Mouse (Mus musculus) CD4-positive helper T cell, adult 2 months (primary cell): Measurements from ENCODE around the gene 4930596D02Rik.

ENCODE experiments used
- DNase-seq: peaks from one replicate; pipeline ENCODE4 v3.0.0-alpha.2; 2012; ENCODE audit warnings: low read depth, missing footprints, low spot score

Gene 4930596D02Rik

DNA sequence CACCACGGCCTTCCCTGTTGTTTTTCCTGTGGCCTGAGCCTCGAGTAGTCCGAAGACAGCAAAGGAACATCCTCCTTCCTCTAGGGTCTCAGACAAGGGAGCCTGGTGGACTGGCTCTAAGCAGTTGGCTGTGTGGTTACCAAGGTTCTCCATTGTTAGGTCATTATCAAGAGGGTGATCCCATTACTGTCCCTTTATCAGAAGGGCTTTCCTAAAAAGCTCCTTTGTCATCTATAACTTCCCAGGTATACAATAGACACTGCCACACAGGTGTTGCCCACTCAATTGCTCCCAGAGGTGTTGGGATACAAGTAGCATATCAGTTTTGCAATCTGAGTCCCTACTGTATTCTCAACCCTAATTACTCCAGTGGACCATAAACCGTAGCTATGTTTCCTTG, at the start of gene 4930596D02Rik:
Gene 4930596D02Rik (minus strand): TSS at position 101 of the 400 bp plus-strand sequence.
- no peak for DNase-seq

DNA sequence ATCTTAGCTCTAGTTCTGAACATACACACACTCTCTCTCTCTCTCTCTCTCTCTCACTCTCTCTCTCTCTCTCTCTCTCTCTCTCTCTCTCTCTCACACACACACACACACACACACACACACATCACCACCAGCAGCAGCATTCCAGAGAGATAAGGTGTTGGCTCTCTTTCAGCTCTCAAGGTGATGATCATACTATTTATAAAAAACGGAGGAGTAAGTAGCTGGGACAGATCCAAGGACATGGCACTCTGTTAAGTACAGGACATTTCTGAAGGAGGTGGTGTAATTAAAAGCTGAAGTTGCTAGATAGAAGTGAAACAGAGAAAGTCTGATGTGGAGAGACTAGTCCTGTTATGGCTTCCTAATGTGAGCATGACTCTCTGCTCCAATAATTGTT, 41.5 kb upstream of the 4930596D02Rik start:
- no peak for DNase-seq

DNA sequence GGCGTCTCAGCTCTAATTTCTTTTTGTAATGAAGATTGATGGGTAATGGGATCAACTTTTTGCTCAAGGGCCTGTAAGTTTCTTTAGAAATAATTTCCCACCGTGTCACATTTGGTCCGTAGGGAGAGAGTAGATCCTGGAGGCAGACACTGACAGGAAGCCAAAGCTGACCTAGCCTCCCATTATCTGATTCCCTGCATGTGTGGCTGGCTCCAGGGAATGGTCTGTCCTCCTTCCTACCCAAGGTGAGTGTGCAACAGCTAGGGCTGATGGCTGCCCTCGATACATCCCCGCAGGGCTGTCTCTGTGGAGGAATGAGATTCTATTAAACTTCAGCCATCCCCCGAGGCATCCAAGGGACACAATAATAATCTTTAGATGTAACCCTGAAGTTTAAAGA, 33.5 kb upstream of the 4930596D02Rik start:
- no peak for DNase-seq

DNA sequence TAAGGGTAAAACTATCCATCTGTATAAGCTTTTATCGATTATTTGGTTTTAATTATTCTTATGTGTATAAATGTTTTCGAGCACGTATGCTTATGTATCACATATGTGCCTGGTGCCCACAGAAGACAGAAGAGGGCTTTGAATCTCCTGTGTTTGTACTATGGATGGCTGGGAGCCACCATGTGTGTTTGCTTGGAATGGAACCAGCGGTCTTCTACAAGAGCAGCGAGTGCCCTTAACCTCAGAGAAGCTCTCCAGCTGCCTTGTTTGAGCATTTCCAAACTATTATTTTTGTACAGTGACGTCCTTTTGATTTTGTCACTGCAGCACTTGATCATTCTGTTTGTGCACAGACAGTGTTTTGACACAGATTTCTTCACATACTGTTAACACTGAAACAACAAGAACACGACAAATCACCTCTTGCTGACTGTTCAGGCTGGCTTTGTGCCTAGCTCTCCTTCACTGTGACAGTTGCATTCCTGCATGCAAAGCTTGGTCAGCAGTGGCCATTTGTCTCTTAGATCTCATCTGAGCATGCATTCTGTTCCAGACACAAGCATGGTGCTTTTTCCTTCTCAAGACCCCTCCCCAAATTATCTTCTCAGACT, 30.4 kb upstream of the 4930596D02Rik start:
- no peak for DNase-seq

DNA sequence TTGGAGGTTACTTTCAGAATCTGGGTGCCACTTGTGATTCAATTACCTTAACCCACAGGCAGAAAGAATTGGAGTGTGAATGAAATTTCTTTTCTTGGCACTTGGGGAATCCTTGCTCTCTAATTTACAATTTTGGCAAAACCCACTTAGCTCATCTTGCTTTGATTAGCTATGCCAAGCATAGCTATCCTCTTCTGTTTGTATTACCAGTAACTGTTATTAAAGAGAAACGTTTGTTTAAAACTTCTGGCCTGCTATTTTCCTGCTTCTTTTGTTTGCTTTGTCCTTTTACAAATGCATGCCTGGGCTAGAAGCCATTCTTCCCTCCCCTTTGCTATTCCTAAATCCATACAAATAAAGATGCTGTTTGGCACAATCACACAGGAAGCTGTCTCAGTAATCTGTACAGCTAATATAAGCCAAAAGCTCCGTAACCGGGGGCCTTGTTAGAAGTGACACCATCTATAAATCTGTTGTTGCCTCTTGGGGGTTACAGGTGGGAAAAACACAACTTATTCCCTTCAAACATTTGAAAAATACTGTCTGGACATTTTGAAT, 19.0 kb downstream of the 4930596D02Rik start:
- no peak for DNase-seq

DNA sequence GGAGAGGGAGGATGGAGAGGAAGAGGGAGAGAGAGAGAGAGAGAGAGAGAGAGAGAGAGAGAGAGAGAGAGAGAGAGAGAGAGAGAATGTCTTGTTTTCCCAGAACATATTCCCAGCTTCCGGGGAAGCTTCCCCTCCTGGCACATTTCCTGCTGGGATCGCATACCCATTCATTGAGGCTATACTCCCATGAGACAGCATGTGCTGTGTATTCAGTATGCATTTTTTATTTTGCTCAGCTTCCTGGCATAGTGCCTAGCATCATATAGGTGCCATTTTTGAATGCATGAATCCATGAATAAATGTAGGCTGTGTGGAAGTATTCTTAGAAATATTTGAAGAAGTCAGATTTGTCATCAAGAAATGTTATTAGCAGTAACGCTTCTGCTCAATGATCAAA, 31.7 kb downstream of the 4930596D02Rik start:
- no peak for DNase-seq

DNA sequence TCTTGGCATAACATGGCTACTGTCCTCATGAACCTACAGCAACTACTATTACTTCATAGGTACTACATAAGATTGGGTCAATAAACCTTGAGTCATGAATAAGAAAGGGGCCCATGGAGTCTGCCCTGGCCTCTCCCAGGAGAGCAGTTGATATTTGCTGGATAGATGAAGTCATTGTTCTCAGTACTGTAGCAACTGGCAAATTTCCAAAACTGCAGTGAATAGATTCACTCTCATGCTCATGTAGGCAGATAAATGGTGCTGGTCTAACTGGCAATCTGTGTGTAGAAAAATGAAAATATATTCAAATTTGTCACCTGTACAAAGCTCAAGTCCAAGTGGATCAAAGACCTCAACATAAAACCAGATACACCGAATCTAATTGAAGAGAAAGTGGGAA, 38.5 kb downstream of the 4930596D02Rik start:
- DNase-seq = no peak
